ENCODE assay signal across 19 mouse cellular contexts in the genomic region with DNA sequence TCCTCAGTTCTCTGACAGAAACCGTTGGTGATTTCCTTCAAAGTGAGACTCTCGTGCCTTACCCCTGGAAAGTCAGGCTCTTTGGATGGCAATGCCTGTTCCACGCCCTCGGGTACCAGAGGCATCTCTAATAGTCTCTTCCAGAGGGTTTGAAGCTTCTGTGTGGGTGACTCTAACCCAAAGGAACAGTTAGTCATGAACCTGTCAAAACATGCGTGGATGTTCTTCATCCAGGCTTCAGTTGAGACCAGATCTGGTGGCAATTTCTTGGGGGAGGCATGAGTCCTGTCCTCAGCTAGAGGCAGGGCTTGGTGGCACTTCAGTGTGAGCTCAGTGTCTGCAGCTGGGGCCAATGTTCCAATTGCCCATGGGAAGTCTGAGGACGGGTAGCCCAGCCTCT.
"Had no signal": no experiment of that assay in that cellular context is flagged by ENCODE, and none has a peak within 500 bp of the region (broad histone marks: within the 10 kb centered on the region; RNA-seq: fewer than 3 reads in every experiment).

No protein-coding gene starts in this region.

- H3K4me2 ChIP-seq: liver, embryonic 13.5 days; liver, embryonic 15.5 days; lung, embryonic 14.5 days; midbrain, embryonic 12.5 days; neural tube, embryonic 12.5 days had no signal

- H3K4me1 ChIP-seq: neural tube, embryonic 12.5 days had no signal

- H3K4me3 ChIP-seq: liver, embryonic 13.5 days; liver, embryonic 15.5 days; midbrain, embryonic 10.5 days; midbrain, embryonic 12.5 days; neural tube, embryonic 12.5 days had no signal

- H3K27ac ChIP-seq: liver, embryonic 13.5 days; liver, embryonic 15.5 days; midbrain, embryonic 10.5 days; midbrain, embryonic 12.5 days; neural tube, embryonic 12.5 days had no signal

- DNase-seq: liver, embryonic 13.5 days; lung, adult 18-20 months; lung, embryonic 14.5 days; lung, postnatal 10 days; lung, postnatal 4 days; midbrain, embryonic 14.5 days; retina, postnatal 1 day; right cerebral cortex, adult 18-20 months; right cerebral cortex, postnatal 25 days; right cerebral cortex, postnatal 4 days; spleen, adult 18-20 months; thymus, adult 2 months; thymus, postnatal 25 days; thymus, postnatal 4 days had no signal

- H3K9me3 ChIP-seq: liver, embryonic 13.5 days; liver, embryonic 15.5 days; midbrain, embryonic 10.5 days; midbrain, embryonic 12.5 days; neural tube, embryonic 12.5 days had no signal

- H3K27me3 ChIP-seq: liver, embryonic 13.5 days; liver, embryonic 15.5 days; midbrain, embryonic 12.5 days; neural tube, embryonic 12.5 days had no signal

- H3K9ac ChIP-seq: liver, embryonic 13.5 days; liver, embryonic 15.5 days; lung, embryonic 14.5 days; midbrain, embryonic 12.5 days; neural tube, embryonic 12.5 days had no signal

- ATAC-seq: midbrain, embryonic 16.5 days had no signal

- H3K36me3 ChIP-seq: midbrain, embryonic 10.5 days; midbrain, embryonic 12.5 days; neural tube, embryonic 12.5 days had no signal
